Mouse (Mus musculus): ENCODE measurements around the gene Nnmt.

GRCm38 (mm10) chr9:48641636-48642035 lies 36.7 kb upstream of the Nnmt start:
- no peak for TF ChIP-seq POLR2A (IDR thresholded peaks at IDR 0.05; ENCODE audit: low read depth, low read length)
- no peak for TF ChIP-seq CTCF (IDR thresholded peaks at IDR 0.05; ENCODE audit: borderline replicate concordance, insufficient read depth, low read length)
